Mouse (Mus musculus): ENCODE data around the gene Tet3.

Tet3 gene

DNA sequence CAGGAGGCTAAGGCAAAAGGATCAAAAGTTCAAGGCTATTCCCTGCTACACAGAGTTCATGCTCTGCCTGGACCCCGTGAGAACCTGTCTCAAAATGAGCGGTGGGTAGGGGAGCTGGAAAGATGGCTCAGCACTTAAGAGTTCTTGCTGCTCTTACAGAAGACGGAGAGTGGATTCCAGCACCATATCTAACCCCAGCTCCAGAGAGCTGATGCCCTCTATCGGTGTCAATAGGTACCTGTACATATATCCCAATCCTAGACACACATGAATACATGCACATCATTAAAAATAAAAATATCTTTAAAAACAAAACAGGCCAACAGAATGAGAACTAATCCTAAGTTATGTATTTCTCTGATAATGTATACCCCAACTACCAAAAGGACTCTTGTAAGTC lies 19.3 kb upstream of the Tet3 start:
- DNase-seq (ENCODE audit: low spot score), result no peak

DNA sequence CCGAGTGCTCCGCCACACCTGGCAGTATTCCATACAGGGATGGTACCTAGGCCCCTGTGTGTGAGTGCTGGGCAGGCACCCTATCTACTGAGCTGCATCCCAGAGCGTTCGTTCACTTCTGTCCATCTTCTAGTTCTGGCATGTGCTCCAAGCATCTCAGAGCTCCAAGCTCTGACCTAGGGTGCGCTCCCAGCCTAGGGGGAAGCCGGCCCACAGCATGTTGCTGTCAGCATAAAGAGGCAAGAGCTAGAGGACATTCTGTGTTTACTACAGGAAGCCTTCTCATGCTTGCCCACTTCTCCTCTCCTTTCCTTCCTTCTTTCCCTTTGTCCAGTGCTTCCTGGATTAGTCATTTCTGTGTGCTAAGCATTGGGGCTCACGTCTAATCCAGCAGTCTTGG lies 16.5 kb upstream of the Tet3 start:
- no peak for DNase-seq (ENCODE audit: low spot score)

GRCm38 (mm10) chr6:83473240-83473639 lies 14.4 kb upstream of the Tet3 start:
- DNase-seq (ENCODE audit: low spot score), result no peak

GRCm38 (mm10) chr6:83471739-83472138 lies 12.9 kb upstream of the Tet3 start:
- DNase-seq (ENCODE audit: low spot score), result no peak

- no peak for DNase-seq (ENCODE audit: low spot score)
Observed at GRCm38 (mm10) chr6:83464011-83464410, 5.1 kb upstream of the Tet3 start.

GRCm38 (mm10) chr6:83456984-83457810 lies 1.7 kb downstream of the Tet3 start:
- DNase-seq (ENCODE audit: low spot score), result no peak

- no peak for DNase-seq (ENCODE audit: low spot score)
Observed at GRCm38 (mm10) chr6:83456131-83456983, 2.5 kb downstream of the Tet3 start.

DNA sequence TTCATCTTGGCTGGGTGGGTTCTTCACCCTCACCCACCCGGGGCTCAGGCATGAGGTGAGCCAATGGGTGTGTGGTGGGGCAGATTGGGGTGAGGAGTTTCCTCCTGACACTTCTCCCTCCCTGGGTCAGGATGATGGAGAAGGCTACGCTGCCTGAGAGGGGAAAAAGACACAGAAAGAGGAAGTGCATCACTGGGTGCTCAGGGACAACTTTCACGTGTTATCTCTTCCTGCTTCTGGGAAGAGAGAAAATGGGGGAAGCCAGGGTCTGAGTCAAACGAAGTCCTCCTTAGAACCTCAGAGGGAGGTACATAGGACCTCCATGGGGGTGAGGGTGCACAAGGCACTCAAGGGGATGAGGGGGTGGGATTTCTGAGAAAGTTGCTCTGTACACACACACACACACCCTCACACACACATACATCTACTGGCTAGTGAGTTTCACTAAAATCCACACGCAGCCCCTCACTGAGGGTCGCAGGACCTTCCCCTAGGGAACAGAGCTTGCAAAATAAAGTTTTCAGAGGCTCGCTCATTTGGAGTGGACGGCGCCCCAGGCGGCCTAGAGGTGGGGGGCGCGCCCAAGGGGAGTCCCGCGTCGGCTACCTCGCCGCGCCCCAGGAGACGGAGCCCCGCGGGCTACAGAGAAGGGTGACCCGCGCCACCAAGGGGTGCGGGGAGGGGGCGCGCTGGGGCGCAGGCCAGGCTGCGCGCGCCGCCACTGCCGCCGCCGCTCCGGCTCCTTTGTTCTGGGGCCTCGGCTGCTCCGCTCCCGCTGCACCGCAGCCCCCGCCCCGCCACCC lies 3.4 kb downstream of the Tet3 start:
- DNase-seq (ENCODE audit: low spot score), result no peak

- DNase-seq (ENCODE audit: low spot score), result no peak
Observed at GRCm38 (mm10) chr6:83453706-83454105, 5.2 kb downstream of the Tet3 start.

- DNase-seq (ENCODE audit: low spot score), result no peak
Observed at GRCm38 (mm10) chr6:83450451-83451303, 8.2 kb downstream of the Tet3 start.

DNA sequence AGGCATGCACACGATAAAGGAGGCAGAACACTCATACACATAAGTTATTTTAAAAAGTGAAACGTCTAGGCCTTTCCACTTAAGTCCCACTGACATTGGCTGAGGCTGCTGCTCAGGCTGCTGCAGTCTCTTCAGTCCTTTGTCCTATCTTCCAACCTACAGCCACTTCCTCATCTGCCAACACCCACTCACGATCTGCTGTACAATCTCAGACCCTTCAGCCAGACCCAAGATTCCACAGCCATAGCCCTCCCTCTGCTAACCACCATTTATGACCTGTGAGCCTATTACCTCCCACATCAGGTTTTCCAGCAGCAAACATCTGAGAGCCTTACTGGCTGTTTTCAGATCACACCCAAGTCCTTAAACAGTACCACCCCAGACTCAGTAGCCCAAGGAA lies 9.4 kb downstream of the Tet3 start:
- no peak for DNase-seq (ENCODE audit: low spot score)

DNA sequence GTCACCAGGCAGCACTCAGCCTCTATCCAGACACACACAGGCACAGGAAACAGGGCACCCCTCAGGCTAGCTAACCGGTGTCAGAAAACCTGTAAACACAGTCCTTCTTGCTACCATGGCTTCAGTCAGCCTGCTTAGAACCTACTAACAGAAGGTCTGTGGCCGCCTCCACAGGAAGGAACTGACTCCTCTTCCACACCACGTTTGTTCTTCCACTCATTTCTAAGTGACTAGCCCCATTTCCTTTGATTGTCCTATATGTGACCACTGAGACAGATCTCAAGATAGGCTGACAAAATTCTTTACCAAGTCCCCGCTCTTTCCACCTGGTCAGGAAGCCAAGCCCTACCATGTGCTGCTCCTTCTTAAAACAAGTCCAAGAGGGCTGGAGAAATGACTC lies 10.0 kb downstream of the Tet3 start:
- no peak for DNase-seq (ENCODE audit: low spot score)

DNA sequence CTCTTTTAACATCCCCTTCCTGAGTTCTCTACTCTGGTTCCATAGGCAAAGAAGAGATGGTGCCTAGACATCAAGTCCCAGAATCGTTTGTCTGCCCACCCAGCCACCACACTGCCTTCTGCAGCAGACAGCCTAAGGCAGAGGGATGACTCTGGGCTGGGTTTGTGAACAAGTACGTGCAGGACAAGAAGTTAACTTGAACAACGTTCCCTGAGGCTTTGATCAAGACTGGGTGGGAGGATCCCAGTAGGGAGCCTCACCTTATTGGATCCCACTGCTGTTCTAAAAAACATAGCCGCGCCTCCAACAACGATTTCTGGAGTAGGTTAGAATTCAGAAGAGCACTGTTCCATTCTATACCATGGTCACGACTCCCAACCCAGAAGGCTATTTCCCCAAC lies 11.9 kb downstream of the Tet3 start:
- DNase-seq (ENCODE audit: low spot score), result no peak

DNA sequence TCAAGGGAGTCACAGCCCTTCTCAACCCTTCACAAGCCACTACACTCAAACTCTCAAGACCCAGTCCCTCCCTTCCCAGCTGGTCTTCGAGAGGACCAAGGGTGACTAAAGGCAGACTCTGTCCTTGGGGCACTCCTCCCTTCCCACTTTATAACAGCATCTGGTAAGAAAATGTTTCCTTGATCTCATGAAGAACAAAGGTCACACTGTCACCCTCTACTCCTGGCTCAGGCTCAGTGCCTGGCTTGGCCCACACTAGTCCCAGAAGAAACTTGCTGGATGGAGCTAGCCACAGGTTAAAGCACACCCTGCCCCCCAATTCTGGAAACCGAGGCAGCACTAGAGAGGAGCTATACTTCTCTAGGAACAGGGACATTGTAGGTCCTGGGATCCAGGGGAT lies 13.1 kb downstream of the Tet3 start:
- DNase-seq (ENCODE audit: low spot score), result no peak

GRCm38 (mm10) chr6:83443441-83444340 lies 15.2 kb downstream of the Tet3 start:
- DNase-seq (ENCODE audit: low spot score), result no peak

GRCm38 (mm10) chr6:83442639-83443038 lies 16.2 kb downstream of the Tet3 start:
- DNase-seq (ENCODE audit: low spot score), result no peak

DNA sequence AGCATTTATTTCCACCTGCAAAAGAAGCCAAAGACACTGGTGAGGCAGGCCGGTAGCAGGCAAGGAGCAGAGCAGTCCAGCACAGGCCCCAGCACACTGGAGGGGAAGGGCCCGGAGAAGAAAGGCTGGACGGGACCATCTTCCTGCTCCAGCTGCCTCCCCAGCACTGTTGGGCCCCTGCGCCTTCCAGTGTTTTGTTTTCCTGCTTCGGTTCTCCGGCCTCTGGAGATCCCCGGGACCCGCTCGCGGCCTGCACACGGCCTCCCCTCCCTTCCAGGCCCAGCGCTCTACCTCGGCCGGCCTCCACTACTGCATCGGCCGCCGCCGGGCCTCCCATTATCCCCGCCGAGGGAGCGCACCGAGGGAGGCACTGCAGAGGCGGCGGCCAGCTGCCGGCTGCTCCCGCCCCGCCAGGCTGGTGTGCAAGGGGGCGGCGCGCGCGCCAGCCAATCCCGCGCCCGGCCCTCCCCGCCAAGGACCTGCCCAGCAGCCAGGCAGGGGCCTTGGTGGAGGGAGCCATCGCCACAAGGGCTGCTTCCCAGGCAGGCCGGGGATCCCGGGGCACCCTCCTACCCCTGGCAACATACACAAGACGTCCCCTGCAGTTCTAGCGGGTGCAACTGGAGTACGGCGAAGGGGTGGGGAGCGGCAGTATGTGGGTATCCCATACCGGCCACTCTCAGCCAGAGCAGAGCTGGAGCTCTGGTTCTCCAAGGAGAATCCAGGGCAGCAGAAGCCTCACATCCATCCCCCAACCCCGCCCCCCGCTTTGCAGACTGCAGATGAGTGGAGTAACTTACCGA lies 17.4 kb downstream of the Tet3 start:
- DNase-seq (ENCODE audit: low spot score), result peak; percentile 49

- DNase-seq (ENCODE audit: low spot score), result peak; percentile 59
Observed at GRCm38 (mm10) chr6:83440510-83441258, 18.2 kb downstream of the Tet3 start.

DNA sequence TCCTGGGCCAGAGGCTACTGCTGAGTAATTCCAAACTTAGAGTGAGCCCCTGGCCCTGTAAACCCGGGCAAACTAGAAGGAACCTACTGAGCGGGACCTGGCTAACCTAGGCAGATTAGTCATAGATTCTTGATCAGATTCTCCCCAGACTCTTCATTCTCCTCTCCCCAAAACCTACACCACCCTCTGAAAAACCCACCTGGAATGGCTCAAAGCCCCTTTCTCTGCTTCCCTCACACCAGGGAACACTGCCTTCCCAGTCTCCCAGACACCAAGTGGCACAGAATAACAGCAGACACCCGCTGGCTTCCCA lies 18.7 kb downstream of the Tet3 start:
- no peak for DNase-seq (ENCODE audit: low spot score)
